Mouse (Mus musculus) liver, embryonic 11.5 days (tissue): ENCODE data around the gene C9orf72. TPM values are rescaled to one million over a fixed set of nuclear protein-coding genes. Genes with fewer than 3 reads are reported as not detected.

Experiments used
- ATAC-seq: fragments of 200-750 bp; cut with Nextera tagmentation; replicated peaks from 2 replicates; pipeline ENCODE4 v1.8.0; 2017; ENCODE audit warnings: moderate number of reproducible peaks, mild to moderate bottlenecking, moderate TSS enrichment, moderate library complexity; ENCODE audit not compliant: low FRiP score
- DNase-seq: peaks from one replicate; pipeline ENCODE4 v3.0.0-alpha.2; 2017; ENCODE audit warnings: low spot score
- H3K27ac ChIP-seq: fragments of 300-500 bp; sonication (generic); 2 replicates; pipeline ENCODE4 v1.5.1; 2014; ENCODE audit warnings: mild to moderate bottlenecking, low read depth, low read length, control low read depth
- H3K27me3 ChIP-seq: fragments of 300-500 bp; sonication (generic); replicated peaks from 2 replicates; pipeline ENCODE4 v1.6.1; 2014; ENCODE audit warnings: low read length, mixed read lengths; ENCODE audit not compliant: control insufficient read depth, insufficient read depth
- H3K36me3 ChIP-seq: fragments of 300-500 bp; sonication (generic); 2 replicates; pipeline ENCODE4 v1.6.1; 2014; ENCODE audit warnings: mild to moderate bottlenecking, low read length, moderate library complexity, mixed read lengths; ENCODE audit not compliant: control insufficient read depth, insufficient read depth
- H3K4me1 ChIP-seq: fragments of 300-500 bp; sonication (generic); replicated peaks from 2 replicates; pipeline ENCODE4 v1.6.1; 2014; ENCODE audit warnings: low read length, mixed read lengths; ENCODE audit not compliant: control insufficient read depth, insufficient read depth
- H3K4me2 ChIP-seq: fragments of 300-500 bp; sonication (generic); 2 replicates; pipeline ENCODE4 v1.6.1; 2014; ENCODE audit warnings: mild to moderate bottlenecking, control low read depth, moderate library complexity
- H3K4me3 ChIP-seq: fragments of 300-500 bp; sonication (generic); 2 replicates; pipeline ENCODE4 v1.5.1; 2014; ENCODE audit warnings: low read depth, low read length, control low read depth
- H3K9ac ChIP-seq: fragments of 300-500 bp; sonication (generic); 2 replicates; pipeline ENCODE4 v1.6.1; 2014; ENCODE audit warnings: low read depth, low read length, control low read depth
- H3K9me3 ChIP-seq: fragments of 300-500 bp; sonication (generic); 2 replicates; pipeline ENCODE4 v1.6.1; 2016; ENCODE audit warnings: low read length, inconsistent platforms, mixed read lengths; ENCODE audit not compliant: control insufficient read depth
- WGBS: fragments of 180-500 bp; shearing (Covaris S2); extraction: QIAGEN DNeasy Blood & Tissue Kit; methylation state at CpG from one replicate; pipeline ENCODE4 v1.1.7; 2014; 5-methylcytosine and 5-hydroxymethylcytosine counted together
- polyA plus RNA-seq: library from polyadenylated mRNA; unstranded; fragments of >200 nt; fragmentation: Nextera tagmentation; extraction: Ambion mirVana; gene quantifications from 2 replicates; pipeline ENCODE4 v1.2.1, GENCODE M21; 2014

The C9orf72 gene
- polyA plus RNA-seq, 1 experiment from 2014 or later = 9.0 TPM

GRCm38 (mm10) chr4:35154051-35154450 lies 71.9 kb downstream of the C9orf72 start:
- ATAC-seq (no peak), DNase-seq (no peak)
- WGBS = 52% methylated on average over 3 of the region's 3 CpGs
- no peak overlapping the region for H3K4me2 ChIP-seq
- H3K9ac ChIP-seq = no peak overlapping the region
- H3K4me1 ChIP-seq = 0 out of 2 replicates have a peak, but pooled peaks cover 4% of the 10 kb centered on the region
- no peaks in the 10 kb centered on the region for H3K27me3 ChIP-seq
- no peaks in the 10 kb centered on the region for H3K36me3 ChIP-seq
- H3K9me3 ChIP-seq = no peaks in the 10 kb centered on the region
- H3K4me3 ChIP-seq = no peak overlapping the region
- H3K27ac ChIP-seq = no peak overlapping the region

DNA sequence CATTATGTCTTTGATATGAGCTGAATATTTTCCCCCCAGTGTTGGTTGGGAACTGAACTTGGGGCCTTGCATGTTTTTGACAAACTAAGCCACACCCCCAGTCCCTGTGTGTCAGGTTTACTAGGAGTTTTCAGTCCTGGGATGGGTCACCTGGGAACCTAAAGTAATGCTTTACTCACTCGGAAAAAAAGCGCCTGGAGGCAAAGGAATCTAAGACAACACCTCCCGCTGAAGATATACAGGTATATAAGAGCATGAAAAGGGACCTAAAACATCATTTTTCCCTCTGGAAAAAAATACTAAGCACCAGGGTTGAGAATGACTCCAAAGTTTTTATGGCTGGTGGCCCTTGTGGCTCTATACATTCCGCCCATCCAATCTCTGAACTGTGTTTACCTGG lies 74.2 kb downstream of the C9orf72 start, which contains the start of gene Ifnk:
Gene Ifnk, plus strand, starts transcription at position 301 of the 400 bp plus-strand sequence.
- Histone ChIP-seq H3K4me2 (no peak within 1 kb of the TSS), H3K36me3 (no peaks in the 10 kb centered on the region), H3K9ac (no peak within 1 kb of the TSS), H3K27ac (no peak within 1 kb of the TSS), H3K27me3 (no peaks in the 10 kb centered on the region), H3K4me3 (no peak within 1 kb of the TSS), H3K4me1 (no peaks in the 10 kb centered on the region), H3K9me3 (no peaks in the 10 kb centered on the region)
- 73% methylated on average over 4 of the region's 4 CpGs for WGBS
- no peak for DNase-seq
- no peak for ATAC-seq

DNA sequence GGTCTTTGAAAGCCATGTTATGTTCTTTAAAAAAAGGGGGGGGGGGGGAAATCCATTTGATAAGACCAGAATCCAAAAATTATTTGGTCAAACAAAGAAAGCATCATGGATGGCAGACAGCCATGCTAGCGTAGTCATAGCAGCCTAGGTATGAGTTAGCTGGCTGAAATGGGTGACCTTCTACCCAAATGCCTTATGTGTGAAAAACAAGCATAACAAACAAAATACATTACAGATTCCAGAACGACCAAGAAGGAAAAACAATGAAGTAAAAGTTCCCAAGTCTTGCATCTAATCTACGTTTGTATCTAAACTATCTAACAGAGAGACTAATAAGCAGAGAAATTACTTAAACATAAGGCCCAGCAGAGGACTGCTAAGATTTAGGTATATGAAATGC lies 75.3 kb downstream of the C9orf72 start:
- H3K9ac ChIP-seq = no peak overlapping the region
- H3K4me1 ChIP-seq = no peaks in the 10 kb centered on the region
- ATAC-seq (no peak), DNase-seq (no peak)
- no peak overlapping the region for H3K27ac ChIP-seq
- WGBS = 79% methylated on average over 3 of the region's 3 CpGs
- H3K36me3 ChIP-seq = no peaks in the 10 kb centered on the region
- H3K4me3 ChIP-seq = no peak overlapping the region
- H3K4me2 ChIP-seq = no peak overlapping the region
- H3K9me3 ChIP-seq = no peaks in the 10 kb centered on the region
- no peaks in the 10 kb centered on the region for H3K27me3 ChIP-seq

DNA sequence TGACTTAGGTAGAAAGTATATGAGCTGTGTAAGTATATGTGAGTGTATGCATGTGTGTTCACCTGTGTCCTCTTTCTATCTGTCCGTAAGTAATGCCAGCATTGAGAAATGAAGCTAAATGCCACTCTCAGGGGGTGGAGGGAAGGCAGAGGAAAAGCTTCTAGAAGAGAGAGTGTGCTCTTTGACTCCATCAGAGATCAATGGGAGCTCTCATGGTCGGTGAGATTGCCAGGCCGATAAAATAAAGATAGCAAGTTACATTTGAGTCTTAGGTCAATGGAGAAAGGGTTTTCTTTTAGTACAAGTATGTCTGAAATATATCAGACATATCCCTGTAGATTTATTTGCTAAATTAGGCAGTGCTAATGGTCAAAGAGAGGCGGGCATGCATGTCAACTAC lies 77.6 kb downstream of the C9orf72 start:
- WGBS = 80% methylated on average over 4 of the region's 4 CpGs
- H3K27ac ChIP-seq = no peak overlapping the region
- H3K36me3 ChIP-seq = no peaks in the 10 kb centered on the region

DNA sequence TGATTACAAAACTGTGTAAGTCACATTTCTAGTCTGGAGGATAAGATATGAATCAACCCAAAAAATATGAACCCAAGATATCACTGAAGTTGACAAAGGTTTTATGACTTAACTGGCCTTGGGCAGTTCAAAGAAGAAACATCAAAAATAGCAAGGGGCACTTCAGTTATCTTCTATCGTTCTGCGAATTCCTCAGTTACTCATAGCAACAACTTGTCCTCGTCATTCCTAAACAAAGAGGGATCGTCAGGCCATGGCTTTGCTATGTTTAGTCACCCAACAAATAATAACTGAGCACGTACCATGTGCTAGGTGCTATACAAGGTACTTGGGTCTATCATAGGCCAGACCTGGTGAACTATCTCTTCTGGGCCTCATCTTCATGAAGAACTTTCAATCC lies 79.4 kb downstream of the C9orf72 start:
- Histone ChIP-seq H3K9me3 (no peaks in the 10 kb centered on the region), H3K27me3 (no peaks in the 10 kb centered on the region), H3K4me3 (no peak overlapping the region), H3K4me2 (no peak overlapping the region), H3K27ac (no peak overlapping the region), H3K4me1 (no peaks in the 10 kb centered on the region), H3K9ac (no peak overlapping the region), H3K36me3 (no peaks in the 10 kb centered on the region)
- DNase-seq (no peak), ATAC-seq (no peak)
- 82% methylated on average over 5 of the region's 5 CpGs for WGBS

More for the DNA sequence above, 77.6 kb downstream of the C9orf72 start:
- ATAC-seq = no peak
- Histone ChIP-seq H3K4me1 (no peaks in the 10 kb centered on the region), H3K4me3 (no peak overlapping the region), H3K9me3 (no peaks in the 10 kb centered on the region), H3K27me3 (no peaks in the 10 kb centered on the region), H3K4me2 (no peak overlapping the region), H3K9ac (no peak overlapping the region)
- DNase-seq = no peak

- Histone ChIP-seq H3K27ac (no peak overlapping the region), H3K4me3 (no peak overlapping the region), H3K4me2 (no peak overlapping the region), H3K27me3 (no peaks in the 10 kb centered on the region), H3K36me3 (no peaks in the 10 kb centered on the region), H3K4me1 (no peaks in the 10 kb centered on the region), H3K9ac (no peak overlapping the region), H3K9me3 (no peaks in the 10 kb centered on the region)
- 74% methylated on average over 10 of the region's 10 CpGs for WGBS
- no peak for DNase-seq
- ATAC-seq = no peak
Observed at GRCm38 (mm10) chr4:35145726-35146125, 80.2 kb downstream of the C9orf72 start.

- no peak overlapping the region for H3K9ac ChIP-seq
- no peak for ATAC-seq
- H3K4me2 ChIP-seq = no peak overlapping the region
- H3K36me3 ChIP-seq = no peaks in the 10 kb centered on the region
- no peak overlapping the region for H3K27ac ChIP-seq
- WGBS = 69% methylated on average over 12 of the region's 12 CpGs
- H3K4me3 ChIP-seq = no peak overlapping the region
- no peaks in the 10 kb centered on the region for H3K9me3 ChIP-seq
- no peaks in the 10 kb centered on the region for H3K4me1 ChIP-seq
- DNase-seq = no peak
- H3K27me3 ChIP-seq = no peaks in the 10 kb centered on the region
Observed at GRCm38 (mm10) chr4:35143472-35144102, 82.4 kb downstream of the C9orf72 start.

Other genes starting within 250 kb of the C9orf72 start
- gene Ifnk, start 74.1 kb downstream of the C9orf72 start, polyA plus RNA-seq = 0.39 TPM in 1 of 2 replicates, not detected in the other
- gene Mob3b, start 68.7 kb downstream of the C9orf72 start, polyA plus RNA-seq = 6.7 and 7.6 TPM in 2 replicates